Mouse (Mus musculus) neural tube, embryonic 13.5 days (tissue): ENCODE results near the gene Ttc7b. TPM values are rescaled to one million over a fixed set of nuclear protein-coding genes. Genes with fewer than 3 reads are reported as not detected.

ENCODE experiments used
- ATAC-seq: fragments of 200-750 bp; cut with Nextera tagmentation; 2 replicates; pipeline ENCODE4 v1.8.0; 2017; ENCODE audit warnings: low read depth, mild to moderate bottlenecking, moderate TSS enrichment, moderate library complexity
- H3K27ac ChIP-seq: fragments of 300-500 bp; sonication (generic); replicated peaks from 2 replicates; pipeline ENCODE4 v1.5.1; 2015; ENCODE audit warnings: moderate library complexity, mild to moderate bottlenecking, inconsistent platforms
- H3K27me3 ChIP-seq: fragments of 300-500 bp; sonication (generic); 2 replicates; pipeline ENCODE4 v1.6.1; 2015; ENCODE audit warnings: mild to moderate bottlenecking, inconsistent platforms
- H3K36me3 ChIP-seq: fragments of 300-500 bp; sonication (generic); 2 replicates; pipeline ENCODE4 v1.6.1; 2015; ENCODE audit warnings: mild to moderate bottlenecking, inconsistent platforms
- H3K4me1 ChIP-seq: fragments of 300-500 bp; sonication (generic); replicated peaks from 2 replicates; pipeline ENCODE4 v1.6.1; 2015; ENCODE audit warnings: inconsistent platforms
- H3K4me2 ChIP-seq: fragments of 300-500 bp; sonication (generic); 2 replicates; pipeline ENCODE4 v1.6.1; 2015; ENCODE audit warnings: inconsistent platforms, mild to moderate bottlenecking, moderate library complexity
- H3K4me3 ChIP-seq: fragments of 300-500 bp; sonication (generic); 2 replicates; pipeline ENCODE4 v1.5.1; 2015; ENCODE audit warnings: mild to moderate bottlenecking, inconsistent platforms
- H3K9ac ChIP-seq: fragments of 300-500 bp; sonication (generic); 2 replicates; pipeline ENCODE4 v1.6.1; 2015; ENCODE audit warnings: moderate library complexity, mild to moderate bottlenecking, inconsistent platforms
- H3K9me3 ChIP-seq: fragments of 300-500 bp; sonication (generic); 2 replicates; pipeline ENCODE4 v1.6.1; 2016; ENCODE audit warnings: inconsistent platforms
- WGBS: fragments of 180-500 bp; shearing (Covaris S2); methylation state at CpG from one replicate; pipeline ENCODE4 v1.1.7; 2015; 5-methylcytosine and 5-hydroxymethylcytosine counted together
- polyA plus RNA-seq: library from polyadenylated mRNA; unstranded; fragments of >200 nt; fragmentation: Nextera tagmentation; extraction: Ambion mirVana; gene quantifications from 2 replicates; pipeline ENCODE4 v1.2.1, GENCODE M21; 2015

Gene Ttc7b
- polyA plus RNA-seq, 1 experiment from 2014 or later, result 7.3 TPM

DNA sequence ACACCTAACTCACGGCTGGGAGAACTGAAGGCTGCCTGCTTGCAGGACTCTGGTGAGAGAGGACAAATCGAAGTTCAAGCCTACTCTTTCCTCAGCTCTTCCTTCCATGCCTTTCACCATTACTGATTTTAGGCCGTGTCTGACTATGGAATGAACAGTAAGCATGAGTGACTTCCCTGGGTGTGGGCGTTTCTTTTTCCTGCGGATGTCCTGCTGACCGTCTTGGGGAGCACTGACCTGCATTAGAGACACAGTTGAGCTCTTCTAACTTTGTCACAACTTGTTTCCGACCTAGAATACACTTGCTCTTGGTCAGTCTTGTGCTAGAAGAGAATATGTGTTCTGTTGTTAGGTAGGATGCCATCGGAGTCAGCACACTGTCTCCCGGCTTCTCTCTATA lies 50.3 kb downstream of the Ttc7b start:
- no peak for ATAC-seq

DNA sequence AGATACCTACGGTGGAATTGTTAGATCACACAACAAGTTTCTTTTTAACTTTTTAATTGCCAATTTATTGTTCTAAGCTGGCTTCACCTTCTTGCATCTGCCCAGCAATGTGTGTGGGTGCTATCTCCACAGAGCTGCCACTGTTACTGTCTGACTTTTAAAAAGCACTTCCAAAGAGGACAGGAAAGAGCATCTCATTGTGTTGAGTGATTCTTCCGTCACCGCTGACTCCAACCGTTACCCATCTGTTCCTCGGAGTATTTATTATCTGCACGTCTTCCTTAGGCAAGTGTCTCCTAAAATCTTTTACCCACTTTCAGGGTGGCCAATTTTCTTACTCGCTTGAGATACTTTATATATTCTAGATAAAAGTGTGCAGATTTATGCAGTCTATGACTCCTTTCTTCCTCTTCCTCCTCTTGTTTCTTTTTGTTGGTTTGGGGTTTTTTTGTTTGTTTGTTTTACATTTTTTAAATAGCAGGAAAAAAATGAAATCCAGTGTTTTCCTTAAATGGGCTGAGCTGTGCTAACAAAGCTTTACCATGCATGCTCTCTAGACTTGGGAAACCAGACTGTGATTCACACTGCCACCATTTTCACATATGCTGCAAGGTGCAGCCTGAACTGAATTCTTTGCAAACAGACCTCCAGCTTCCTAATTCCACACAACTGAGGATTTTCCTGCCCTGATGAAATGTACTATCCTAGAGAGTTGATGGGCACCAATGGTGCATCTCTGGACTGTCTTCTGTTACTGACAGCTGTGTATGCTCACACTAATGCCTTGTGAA lies 50.9 kb downstream of the Ttc7b start:
- Histone ChIP-seq H3K9ac (no peak overlapping the region), H3K36me3 (peaks cover 14% of the 10 kb centered on the region; the same call in 1 of the 2 replicates), H3K4me3 (no peak overlapping the region), H3K27ac (no peak overlapping the region), H3K4me2 (no peak overlapping the region), H3K9me3 (no peaks in the 10 kb centered on the region), H3K4me1 (peaks cover 5% of the 10 kb centered on the region), H3K27me3 (no peaks in the 10 kb centered on the region)
- ATAC-seq, result no peak
- 72% methylated on average over 7 of the region's 7 CpGs for WGBS

More for the DNA sequence above, 50.3 kb downstream of the Ttc7b start:
- 87% methylated on average over 9 of the region's 9 CpGs for WGBS
- Histone ChIP-seq H3K4me3 (no peak overlapping the region), H3K9ac (no peak overlapping the region), H3K36me3 (peaks cover 14% of the 10 kb centered on the region; the same call in 1 of the 2 replicates), H3K27me3 (no peaks in the 10 kb centered on the region), H3K9me3 (no peaks in the 10 kb centered on the region), H3K4me1 (peaks cover 5% of the 10 kb centered on the region), H3K27ac (no peak overlapping the region), H3K4me2 (no peak overlapping the region)

DNA sequence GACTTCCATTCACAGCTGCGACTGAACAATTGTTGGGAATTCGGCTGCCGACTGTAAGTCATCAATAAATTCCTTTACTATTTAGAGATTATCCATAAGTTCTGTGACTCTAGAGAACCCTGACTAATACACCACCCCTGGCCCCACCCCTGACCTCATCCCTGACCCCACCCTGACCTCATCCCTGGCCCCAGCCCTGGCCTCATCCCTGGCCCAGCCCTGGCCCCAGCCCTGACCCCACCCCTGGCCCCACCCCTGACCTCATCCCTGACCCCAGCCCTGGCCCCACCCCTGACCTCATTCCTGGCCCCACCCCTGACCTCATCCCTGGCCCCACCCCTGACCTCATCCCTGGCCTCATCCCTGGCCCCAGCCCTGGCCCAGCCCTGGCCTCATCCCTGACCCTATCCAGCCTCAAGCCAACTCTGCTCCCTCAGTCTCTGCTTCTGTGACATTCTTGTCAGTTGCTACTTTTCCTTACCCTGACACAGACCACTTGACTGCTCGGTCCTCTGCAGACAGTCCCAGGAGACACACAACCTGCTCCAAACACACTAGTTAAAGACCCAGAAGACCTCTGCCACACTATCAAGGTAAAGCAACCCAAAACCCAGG lies 55.4 kb downstream of the Ttc7b start:
- WGBS, result 87% methylated on average over 3 of the region's 4 CpGs
- H3K27me3 ChIP-seq, result no peaks in the 10 kb centered on the region
- ATAC-seq, result no peak

DNA sequence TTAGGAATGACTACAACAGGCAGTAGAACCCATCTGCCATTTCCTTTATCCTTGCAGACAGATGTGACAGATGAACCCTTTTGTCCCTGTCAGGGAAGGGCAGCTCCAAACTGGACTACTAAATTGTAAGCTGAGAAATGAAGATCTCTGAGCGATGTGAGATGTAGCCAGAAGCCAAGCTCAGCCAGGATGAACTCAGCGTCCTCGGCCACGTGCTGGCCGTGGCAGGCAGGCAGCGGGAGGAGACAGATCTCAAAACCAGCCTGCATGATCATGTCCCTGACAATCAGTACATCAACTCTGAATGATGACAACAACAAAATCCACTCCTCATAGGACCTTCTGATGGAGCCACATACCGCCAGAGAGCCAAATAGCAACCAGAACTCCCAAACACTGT lies 62.9 kb downstream of the Ttc7b start:
- no peak overlapping the region for H3K9ac ChIP-seq
- no peak overlapping the region for H3K4me2 ChIP-seq
- H3K4me3 ChIP-seq, result no peak overlapping the region
- ATAC-seq, result no peak
- H3K9me3 ChIP-seq, result no peaks in the 10 kb centered on the region
- no peaks in the 10 kb centered on the region for H3K4me1 ChIP-seq
- H3K27ac ChIP-seq, result no peak overlapping the region
- H3K27me3 ChIP-seq, result no peaks in the 10 kb centered on the region
- 92% methylated on average over 7 of the region's 7 CpGs for WGBS
- peaks cover 14% of the 10 kb centered on the region for H3K36me3 ChIP-seq

More for the DNA sequence above, 55.4 kb downstream of the Ttc7b start:
- Histone ChIP-seq H3K4me2 (no peak overlapping the region), H3K4me3 (no peak overlapping the region), H3K9ac (no peak overlapping the region), H3K27ac (no peak overlapping the region), H3K4me1 (peaks cover 5% of the 10 kb centered on the region), H3K9me3 (no peaks in the 10 kb centered on the region), H3K36me3 (peaks cover 14% of the 10 kb centered on the region; the same call in 1 of the 2 replicates)

DNA sequence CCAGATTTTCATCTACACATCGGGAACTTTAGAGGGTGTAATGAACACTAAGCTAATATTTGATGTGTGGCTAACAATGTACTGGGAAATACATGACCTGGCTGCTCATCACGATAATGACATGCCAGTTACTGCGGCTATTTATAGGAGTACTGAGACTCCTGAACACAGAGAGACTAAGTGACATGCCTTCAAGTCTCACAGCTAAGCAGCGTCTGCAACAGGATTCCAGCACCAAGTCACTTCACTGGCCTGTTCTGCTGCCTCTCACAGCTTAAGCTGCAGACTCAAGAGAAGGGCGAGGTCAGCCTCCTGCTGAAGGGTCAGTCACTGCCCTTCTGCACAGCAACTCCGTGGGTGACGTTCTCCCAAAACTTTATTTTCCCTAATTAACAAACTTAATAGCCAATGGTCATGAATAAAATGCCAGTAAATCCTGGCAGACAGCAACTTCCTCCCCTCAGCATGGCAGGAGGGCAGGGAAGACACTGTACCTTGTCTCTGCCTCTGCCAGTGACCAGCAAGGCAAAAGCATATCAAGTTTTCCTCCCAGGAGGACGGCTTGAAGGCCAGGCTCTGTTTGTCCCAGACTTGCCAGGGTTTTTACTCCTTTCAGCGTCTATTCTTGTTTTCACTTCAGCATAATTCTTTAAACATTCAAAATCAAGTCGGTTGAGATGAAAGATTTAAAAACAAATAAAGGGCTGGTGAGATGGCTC lies 64.2 kb downstream of the Ttc7b start:
- H3K4me1 ChIP-seq, result no peaks in the 10 kb centered on the region
- no peak overlapping the region for H3K27ac ChIP-seq
- H3K9ac ChIP-seq, result no peak overlapping the region
- H3K36me3 ChIP-seq, result peaks cover 14% of the 10 kb centered on the region
- 72% methylated on average over 10 of the region's 10 CpGs for WGBS
- H3K4me3 ChIP-seq, result no peak overlapping the region
- no peaks in the 10 kb centered on the region for H3K27me3 ChIP-seq
- no peak overlapping the region for H3K4me2 ChIP-seq
- H3K9me3 ChIP-seq, result no peaks in the 10 kb centered on the region
- no peak for ATAC-seq

DNA sequence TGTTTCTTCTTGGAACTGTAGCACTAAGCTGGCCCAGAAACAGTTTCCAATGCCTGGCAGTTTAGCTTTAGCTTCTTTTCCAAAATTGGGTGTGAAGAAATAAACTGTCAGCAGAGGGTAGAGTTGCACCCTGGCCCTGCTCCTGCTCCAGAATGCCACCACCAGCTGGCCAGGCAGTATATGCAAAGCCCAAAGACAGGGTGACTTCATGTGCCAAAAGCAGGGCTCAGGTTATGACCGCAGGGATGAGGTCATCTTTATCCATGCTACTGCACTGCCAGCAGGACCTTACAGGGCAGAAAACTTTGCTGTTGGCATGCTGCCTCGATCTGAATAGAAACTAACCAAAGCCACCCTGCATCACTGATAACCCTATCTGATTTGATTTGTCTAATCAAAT lies 65.2 kb downstream of the Ttc7b start:
- Histone ChIP-seq H3K27ac (no peak overlapping the region), H3K4me3 (no peak overlapping the region), H3K9ac (no peak overlapping the region), H3K4me2 (no peak overlapping the region), H3K36me3 (peaks cover 14% of the 10 kb centered on the region), H3K9me3 (no peaks in the 10 kb centered on the region), H3K4me1 (no peaks in the 10 kb centered on the region), H3K27me3 (no peaks in the 10 kb centered on the region)
- WGBS, result 88% methylated on average over 2 of the region's 2 CpGs
- ATAC-seq, result no peak

DNA sequence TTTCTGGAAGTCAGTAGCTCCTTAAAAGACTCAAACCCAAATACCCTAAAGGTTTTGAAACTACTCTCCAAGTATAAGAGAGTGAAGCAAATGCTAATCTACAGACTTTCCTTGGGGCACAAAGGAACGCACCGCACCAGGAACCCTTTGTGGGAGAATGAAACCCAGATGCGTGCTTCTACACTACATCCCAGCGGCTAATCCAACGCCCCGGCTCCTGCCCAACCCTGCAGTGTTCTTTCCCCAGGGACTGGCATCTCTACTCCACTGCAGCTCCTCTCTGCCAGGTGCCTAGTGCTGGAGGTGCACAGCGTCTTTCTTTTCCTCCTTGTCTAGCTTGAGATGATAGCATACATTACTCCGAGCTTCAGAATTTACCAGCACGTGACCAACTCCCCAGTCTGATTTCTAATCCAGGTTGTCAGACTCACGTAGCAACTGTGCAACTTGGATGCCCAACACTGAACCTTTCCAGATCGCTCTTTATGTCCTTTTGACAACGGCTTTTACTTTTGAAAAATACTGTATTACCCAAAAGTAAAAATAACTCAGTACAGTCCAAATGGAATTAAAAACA lies 72.8 kb downstream of the Ttc7b start:
- no peaks in the 10 kb centered on the region for H3K4me1 ChIP-seq
- no peaks in the 10 kb centered on the region for H3K9me3 ChIP-seq
- peaks cover 10% of the 10 kb centered on the region for H3K36me3 ChIP-seq
- H3K4me2 ChIP-seq, result no peak overlapping the region
- no peak overlapping the region for H3K27ac ChIP-seq
- no peaks in the 10 kb centered on the region for H3K27me3 ChIP-seq
- H3K9ac ChIP-seq, result no peak overlapping the region
- WGBS, result 84% methylated on average over 12 of the region's 12 CpGs
- no peak for ATAC-seq
- H3K4me3 ChIP-seq, result no peak overlapping the region

DNA sequence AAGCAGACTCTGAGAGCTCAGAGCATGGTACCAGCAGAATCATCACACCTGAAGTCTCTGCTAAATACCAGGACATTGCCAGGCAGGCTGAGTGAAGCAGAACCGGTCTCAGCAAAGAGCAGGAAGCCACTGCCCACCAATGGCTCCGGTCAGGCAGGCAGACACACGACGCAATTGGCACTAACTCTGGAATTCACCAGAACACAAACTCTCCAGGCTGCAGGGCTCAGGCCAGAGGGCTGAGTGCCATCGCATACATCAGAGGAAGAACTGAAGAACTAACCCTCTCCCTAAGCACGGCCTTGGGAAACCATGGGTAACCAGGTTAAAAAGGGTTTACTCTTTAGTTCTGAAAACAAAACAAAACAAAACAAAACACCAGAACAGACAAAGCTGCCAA lies 73.5 kb downstream of the Ttc7b start:
- no peak for ATAC-seq
- no peaks in the 10 kb centered on the region for H3K9me3 ChIP-seq
- no peak overlapping the region for H3K4me2 ChIP-seq
- no peaks in the 10 kb centered on the region for H3K4me1 ChIP-seq
- H3K9ac ChIP-seq, result no peak overlapping the region
- H3K27ac ChIP-seq, result no peak overlapping the region
- WGBS, result 87% methylated on average over 6 of the region's 6 CpGs
- peaks cover 10% of the 10 kb centered on the region for H3K36me3 ChIP-seq
- H3K27me3 ChIP-seq, result no peaks in the 10 kb centered on the region
- no peak overlapping the region for H3K4me3 ChIP-seq

DNA sequence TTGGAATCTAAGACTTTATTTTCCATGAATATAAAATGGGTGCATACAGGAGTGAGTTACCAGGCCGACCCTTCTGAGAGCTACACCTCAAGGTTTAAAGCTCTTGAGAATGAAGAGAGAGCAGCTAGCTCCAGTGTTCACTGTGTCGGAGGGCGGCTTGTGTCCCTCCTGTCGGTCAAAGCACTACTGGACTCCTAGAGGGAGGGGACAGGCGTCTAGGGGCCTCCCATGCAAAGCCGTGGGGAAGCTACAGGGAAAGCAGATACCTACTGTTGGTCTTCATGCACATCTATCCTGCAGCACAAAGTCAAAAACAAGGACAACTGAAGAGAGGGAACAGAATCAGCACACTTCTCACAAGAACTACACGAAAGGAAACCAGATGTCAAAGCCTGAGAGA lies 74.9 kb downstream of the Ttc7b start:
- no peak for ATAC-seq
- no peaks in the 10 kb centered on the region for H3K27me3 ChIP-seq

DNA sequence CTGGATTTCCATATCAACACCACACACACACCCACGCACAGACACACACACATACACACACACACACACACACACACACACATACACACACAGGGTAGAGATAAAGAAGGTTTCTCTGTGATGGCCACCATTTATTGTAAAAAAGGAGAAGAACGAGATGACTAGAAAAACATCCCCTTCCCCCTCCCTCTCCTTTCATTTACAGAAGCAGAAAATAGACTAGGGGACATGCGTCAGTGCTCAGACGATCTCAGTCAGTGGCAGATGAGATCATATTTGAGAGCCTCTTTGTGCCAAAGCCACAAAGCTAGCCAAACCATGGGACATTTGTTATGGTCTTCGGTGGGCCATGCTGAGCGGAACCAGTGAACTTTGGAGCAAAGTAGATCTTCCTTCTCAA lies 75.4 kb downstream of the Ttc7b start:
- WGBS, result 84% methylated on average over 6 of the region's 6 CpGs
- H3K27me3 ChIP-seq, result no peaks in the 10 kb centered on the region
- no peak overlapping the region for H3K9ac ChIP-seq
- no peaks in the 10 kb centered on the region for H3K9me3 ChIP-seq
- H3K4me3 ChIP-seq, result no peak overlapping the region
- ATAC-seq, result no peak
- H3K27ac ChIP-seq, result no peak overlapping the region
- H3K4me2 ChIP-seq, result no peak overlapping the region
- H3K36me3 ChIP-seq, result peaks cover 10% of the 10 kb centered on the region
- no peaks in the 10 kb centered on the region for H3K4me1 ChIP-seq

More for the DNA sequence above, 74.9 kb downstream of the Ttc7b start:
- WGBS, result 93% methylated on average over 7 of the region's 7 CpGs
- H3K9ac ChIP-seq, result no peak overlapping the region
- H3K4me1 ChIP-seq, result no peaks in the 10 kb centered on the region
- H3K36me3 ChIP-seq, result peaks cover 10% of the 10 kb centered on the region
- H3K4me2 ChIP-seq, result no peak overlapping the region
- no peak overlapping the region for H3K4me3 ChIP-seq
- H3K9me3 ChIP-seq, result no peaks in the 10 kb centered on the region
- no peak overlapping the region for H3K27ac ChIP-seq

DNA sequence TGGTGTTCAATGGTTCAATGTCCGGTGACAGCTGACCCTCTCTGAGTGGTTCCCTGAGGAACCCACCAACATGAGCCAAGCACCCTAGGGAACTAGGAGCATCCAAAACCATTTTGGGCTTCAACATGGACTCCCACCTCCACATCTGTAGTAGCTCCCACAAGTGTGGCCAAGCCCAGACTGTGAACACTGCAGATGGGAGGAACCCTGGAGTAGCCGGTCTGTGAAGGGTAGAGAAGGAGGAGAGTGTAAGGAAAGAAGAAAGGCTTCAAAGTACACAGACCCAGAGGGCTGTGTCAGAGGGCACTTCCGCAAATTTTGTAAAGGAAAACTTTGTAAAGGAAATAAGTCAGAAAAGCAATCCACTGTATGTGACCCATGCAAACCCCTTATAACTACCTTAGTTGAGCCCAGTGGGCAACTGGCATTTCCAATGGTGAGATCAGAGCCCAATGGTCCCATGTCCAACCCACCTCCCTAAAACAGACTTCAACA lies 75.9 kb downstream of the Ttc7b start:
- 92% methylated on average over 3 of the region's 3 CpGs for WGBS
- ATAC-seq, result no peak
- Histone ChIP-seq H3K27me3 (no peaks in the 10 kb centered on the region), H3K4me3 (no peak overlapping the region), H3K9ac (no peak overlapping the region), H3K4me2 (no peak overlapping the region), H3K4me1 (0 out of 2 replicates have a peak, but pooled peaks cover 2% of the 10 kb centered on the region), H3K36me3 (peaks cover 10% of the 10 kb centered on the region), H3K27ac (no peak overlapping the region), H3K9me3 (no peaks in the 10 kb centered on the region)

DNA sequence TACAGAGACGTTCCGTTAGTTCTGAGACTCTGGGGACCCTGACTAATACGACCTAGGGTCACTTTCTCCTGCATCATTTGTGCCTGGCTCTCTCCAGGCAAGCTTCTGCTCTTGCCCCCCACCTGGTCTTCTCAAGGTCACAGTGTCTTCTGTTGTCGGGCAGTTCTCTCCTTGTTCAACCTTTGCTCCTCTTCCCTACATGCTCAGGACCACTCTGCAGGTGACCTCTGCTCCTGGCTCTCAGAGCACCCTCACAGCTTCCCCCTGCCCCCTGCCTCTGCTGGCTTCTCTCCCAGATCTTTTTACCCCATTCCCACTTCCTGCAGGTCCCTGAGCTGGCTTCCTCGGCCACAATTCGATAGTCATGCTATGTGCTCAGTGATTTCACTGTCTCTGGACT lies 77.2 kb downstream of the Ttc7b start:
- Histone ChIP-seq H3K9ac (no peak overlapping the region), H3K9me3 (no peaks in the 10 kb centered on the region), H3K27ac (no peak overlapping the region), H3K4me3 (no peak overlapping the region), H3K4me1 (peaks cover 13% of the 10 kb centered on the region; the same call in 1 of the 2 replicates), H3K36me3 (peaks cover 10% of the 10 kb centered on the region), H3K27me3 (no peaks in the 10 kb centered on the region), H3K4me2 (no peak overlapping the region)
- WGBS, result 81% methylated on average over 6 of the region's 6 CpGs
- ATAC-seq, result no peak
